Mouse (Mus musculus): Measurements from ENCODE around the gene Gdpd2.

- TF ChIP-seq USF1 (IDR thresholded peaks at IDR 0.05; ENCODE audit: low read depth, low read length) (no peak), SMC3 (IDR thresholded peaks at IDR 0.05; ENCODE audit: low read depth, low read length) (peak; percentile 49), CTCF (IDR thresholded peaks at IDR 0.05 in 2 of 3, conservative IDR thresholded peaks at IDR 0.05 in 1 of 3; ENCODE audit: control insufficient read depth in 1 of 3, insufficient read depth in 1 of 3, low read depth in 2 of 3, low read length in 3 of 3, poor library complexity in 1 of 3, severe bottlenecking in 1 of 3) (peak in 2 of 3 experiments; percentile 58 to 60; a peak in 5 of 6 replicates), GABPA (IDR thresholded peaks at IDR 0.05; ENCODE audit: low read depth, low read length) (no peak), TCF12 (IDR thresholded peaks at IDR 0.05; ENCODE audit: low read depth, low read length) (no peak), RCOR1 (IDR thresholded peaks at IDR 0.05; ENCODE audit: low read depth, low read length) (no peak), POLR2A (IDR thresholded peaks at IDR 0.05; ENCODE audit: control insufficient read depth in 1 of 2, insufficient read depth in 1 of 2, low read depth in 1 of 2, low read length in 2 of 2, poor library complexity in 1 of 2) (no peak), MAFK (IDR thresholded peaks at IDR 0.05; ENCODE audit: borderline replicate concordance, low read depth, low read length) (no peak), ELF1 (IDR thresholded peaks at IDR 0.05; ENCODE audit: low read depth, low read length) (no peak), TBP (IDR thresholded peaks at IDR 0.05; ENCODE audit: low read depth, low read length) (no peak), NRF1 (IDR thresholded peaks at IDR 0.05; ENCODE audit: insufficient read depth, low read depth, low read length, poor library complexity, severe bottlenecking) (no peak), UBTF (IDR thresholded peaks at IDR 0.05; ENCODE audit: borderline replicate concordance, insufficient read depth, low read depth, low read length) (no peak), HCFC1 (IDR thresholded peaks at IDR 0.05; ENCODE audit: low read depth, low read length) (no peak)
These were observed 9.2 kb downstream of the Gdpd2 start for GRCm38 (mm10) chrX:100738918-100739317.
